Mouse (Mus musculus) liver, embryonic 14.5 days (tissue): ENCODE measurements at regions not wholly inside any gene's neighbourhood (a gene's known extent, or its start where the extent isn't known, plus 50 kb on each side); places are given as distances from the start of the nearest gene placed in this dataset.

ENCODE experiments used
- ATAC-seq: fragments of 200-750 bp; cut with Nextera tagmentation; 2 replicates; pipeline ENCODE4 v1.8.0; 2017; ENCODE audit warnings: moderate number of reproducible peaks, mild to moderate bottlenecking, moderate library complexity; ENCODE audit not compliant: insufficient read depth
- DNase-seq, 3 experiments: peaks; one replicate each; pipeline ENCODE4 v3.0.0-alpha.2; 2012 to 2013; ENCODE audit warnings: low read depth in 3 of 3, low spot score in 3 of 3
- H3K27ac ChIP-seq: fragments of 300-500 bp; sonication (generic); 2 replicates; pipeline ENCODE4 v1.5.1; 2014; ENCODE audit warnings: moderate library complexity, mild to moderate bottlenecking, control low read depth, inconsistent platforms
- H3K27me3 ChIP-seq: fragments of 300-500 bp; sonication (generic); 2 replicates; pipeline ENCODE4 v1.6.1; 2014; ENCODE audit warnings: mild to moderate bottlenecking, low read length, moderate library complexity; ENCODE audit not compliant: control insufficient read depth, insufficient read depth
- H3K36me3 ChIP-seq: fragments of 300-500 bp; sonication (generic); replicated peaks from 2 replicates; pipeline ENCODE4 v1.6.1; 2014; ENCODE audit warnings: low read depth; ENCODE audit not compliant: control insufficient read depth, insufficient read depth
- H3K4me1 ChIP-seq, 2 experiments: fragments of 200-500 bp in 1 of 2; fragments of 300-500 bp in 1 of 2; sonication (generic) in 1 of 2; replicated peaks; 2 replicates each; pipeline ENCODE4 v1.6.1; 2012 to 2014; ENCODE audit warnings: antibody characterized with exemption in 1 of 2, inconsistent platforms in 1 of 2, low read length in 1 of 2; ENCODE audit not compliant: control insufficient read depth in 2 of 2, insufficient read depth in 2 of 2
- H3K4me2 ChIP-seq: fragments of 300-500 bp; sonication (generic); 2 replicates; pipeline ENCODE4 v1.6.1; 2014; ENCODE audit warnings: low read depth, mild to moderate bottlenecking, control low read depth, moderate library complexity
- H3K4me3 ChIP-seq, 2 experiments: fragments of 200-500 bp in 1 of 2; fragments of 300-500 bp in 1 of 2; sonication (generic) in 1 of 2; 2 replicates each; pipeline ENCODE4 v1.5.1; 2012 to 2014; ENCODE audit warnings: low read depth in 2 of 2, low read length in 2 of 2, mild to moderate bottlenecking in 2 of 2, control low read depth in 1 of 2, inconsistent platforms in 1 of 2, moderate library complexity in 1 of 2; ENCODE audit not compliant: insufficient read depth in 1 of 2
- H3K9ac ChIP-seq: fragments of 300-500 bp; sonication (generic); replicated peaks from 2 replicates; pipeline ENCODE4 v1.6.1; 2014; ENCODE audit warnings: mild to moderate bottlenecking, control low read depth, moderate library complexity
- H3K9me3 ChIP-seq: fragments of 300-500 bp; sonication (generic); 2 replicates; pipeline ENCODE4 v1.6.1; 2016; ENCODE audit warnings: low read length, mixed read lengths; ENCODE audit not compliant: control insufficient read depth
- CTCF ChIP-seq: IDR thresholded peaks from 2 replicates; pipeline ENCODE4 v1.5.1; 2016; ENCODE audit warnings: antibody characterized with exemption, low read depth, control low read depth
- EP300 ChIP-seq: IDR thresholded peaks from 2 replicates; pipeline ENCODE4 v1.6.1; 2016; ENCODE audit warnings: antibody characterized with exemption, low read depth
- WGBS: fragments of 180-500 bp; shearing (Covaris S2); extraction: QIAGEN DNeasy Blood & Tissue Kit; methylation state at CpG from one replicate; pipeline ENCODE4 v1.1.7; 2014; ENCODE audit not compliant: insufficient replicate concordance; 5-methylcytosine and 5-hydroxymethylcytosine counted together

- Histone ChIP-seq H3K4me1 (no peaks in the 10 kb centered on the region), H3K27ac (no peak overlapping the region), H3K4me2 (no peak overlapping the region), H3K9ac (no peak overlapping the region), H3K36me3 (no peaks in the 10 kb centered on the region), H3K4me3 (no peak overlapping the region), H3K9me3 (no peaks in the 10 kb centered on the region), H3K27me3 (no peaks in the 10 kb centered on the region)
- ATAC-seq (no peak), DNase-seq (no peak)
- TF ChIP-seq CTCF (no peak), EP300 (no peak)
- WGBS: 49% methylated on average over 8 of the region's 8 CpGs
Observed at GRCm38 (mm10) chr7:36958255-36958654, 260.3 kb downstream of the Tshz3 start.

GRCm38 (mm10) chr7:36971772-36972171 is 273.9 kb downstream of the Tshz3 start:
- 43% methylated on average over 7 of the region's 7 CpGs for WGBS

GRCm38 (mm10) chr7:36973654-36974320 is 275.9 kb downstream of the Tshz3 start:
- no peak for ATAC-seq
- no peaks in the 10 kb centered on the region for H3K27me3 ChIP-seq
- H3K4me1 ChIP-seq: no peaks in the 10 kb centered on the region
- H3K9me3 ChIP-seq: no peaks in the 10 kb centered on the region
- H3K4me2 ChIP-seq: no peak overlapping the region
- 48% methylated on average over 10 of the region's 10 CpGs for WGBS
- DNase-seq: no peak
- no peak overlapping the region for H3K27ac ChIP-seq
- TF ChIP-seq CTCF (no peak), EP300 (no peak)
- no peak overlapping the region for H3K9ac ChIP-seq
- no peak overlapping the region for H3K4me3 ChIP-seq
- H3K36me3 ChIP-seq: no peaks in the 10 kb centered on the region

More at GRCm38 (mm10) chr7:36971772-36972171, 273.9 kb downstream of the Tshz3 start:
- Histone ChIP-seq H3K4me1 (no peaks in the 10 kb centered on the region), H3K36me3 (no peaks in the 10 kb centered on the region), H3K27me3 (no peaks in the 10 kb centered on the region), H3K4me3 (no peak overlapping the region), H3K4me2 (no peak overlapping the region), H3K27ac (no peak overlapping the region), H3K9ac (no peak overlapping the region), H3K9me3 (no peaks in the 10 kb centered on the region)
- DNase-seq (no peak), ATAC-seq (no peak)
- no peak for TF ChIP-seq EP300
- TF ChIP-seq CTCF: no peak

- Histone ChIP-seq H3K36me3 (no peaks in the 10 kb centered on the region), H3K4me1 (no peaks in the 10 kb centered on the region), H3K4me3 (no peak overlapping the region), H3K27ac (no peak overlapping the region), H3K9ac (no peak overlapping the region), H3K9me3 (no peaks in the 10 kb centered on the region), H3K4me2 (no peak overlapping the region), H3K27me3 (no peaks in the 10 kb centered on the region)
- TF ChIP-seq CTCF (peak; percentile 38), EP300 (no peak)
- DNase-seq: no peak
- no peak for ATAC-seq
- WGBS: 18% methylated on average over 4 of the region's 4 CpGs
Observed at GRCm38 (mm10) chr7:36974573-36974972, 276.7 kb downstream of the Tshz3 start.

- Histone ChIP-seq H3K27me3 (no peaks in the 10 kb centered on the region), H3K27ac (no peak overlapping the region), H3K4me3 (no peak overlapping the region), H3K36me3 (no peaks in the 10 kb centered on the region), H3K4me1 (no peaks in the 10 kb centered on the region), H3K9me3 (no peaks in the 10 kb centered on the region), H3K4me2 (no peak overlapping the region), H3K9ac (no peak overlapping the region)
- no peak for DNase-seq
- TF ChIP-seq EP300 (no peak), CTCF (peak; percentile 6; the same call in 1 of the 2 replicates)
- ATAC-seq: no peak
- 13% methylated on average over 5 of the region's 5 CpGs for WGBS
Observed at GRCm38 (mm10) chr7:36975475-36975874, 277.6 kb downstream of the Tshz3 start.
